Mouse (Mus musculus): Measurements from ENCODE around the gene Nap1l1. TPM values are rescaled to one million over a fixed set of nuclear protein-coding genes. Genes with fewer than 3 reads are reported as not detected.

Nap1l1 gene
- total and polyA plus RNA-seq, 3 experiments, result 199 to 541 (median 370) TPM

GRCm38 (mm10) chr10:111539724-111540324, 66.8 kb downstream of the Nap1l1 start:
- H3K27me3 ChIP-seq (ENCODE audit: insufficient read depth, low read length), result peaks cover 28% of the 10 kb centered on the region
- TF ChIP-seq CTCF (IDR thresholded peaks at IDR 0.05; ENCODE audit: low read depth, low read length), result no peak
- TF ChIP-seq TAL1 (conservative IDR thresholded peaks at IDR 0.05; ENCODE audit: low read depth, low read length), result no peak
- TF ChIP-seq POLR2AphosphoS5 (IDR thresholded peaks at IDR 0.05; ENCODE audit: insufficient replicate concordance, low read depth, low read length), result no peak
- TF ChIP-seq GATA2 (IDR thresholded peaks at IDR 0.05; ENCODE audit: borderline replicate concordance, low read depth, low read length), result no peak
- no peak for TF ChIP-seq GATA1 (IDR thresholded peaks at IDR 0.05; ENCODE audit: borderline replicate concordance, low read length)
- DNase-seq (ENCODE audit: low spot score) (no peak), ATAC-seq (ENCODE audit: extremely low read depth, insufficient number of reproducible peaks, low FRiP score, poor library complexity, severe bottlenecking) (no peak)
- peaks cover 11% of the 10 kb centered on the region for H3K4me1 ChIP-seq (ENCODE audit: insufficient read depth, low read depth, low read length)
- H3K4me3 ChIP-seq (ENCODE audit: low read depth, low read length), result no peak overlapping the region
- H3K9me3 ChIP-seq (replicated peaks), result no peaks in the 10 kb centered on the region
- H3K36me3 ChIP-seq (replicated peaks), result no peaks in the 10 kb centered on the region

DNA sequence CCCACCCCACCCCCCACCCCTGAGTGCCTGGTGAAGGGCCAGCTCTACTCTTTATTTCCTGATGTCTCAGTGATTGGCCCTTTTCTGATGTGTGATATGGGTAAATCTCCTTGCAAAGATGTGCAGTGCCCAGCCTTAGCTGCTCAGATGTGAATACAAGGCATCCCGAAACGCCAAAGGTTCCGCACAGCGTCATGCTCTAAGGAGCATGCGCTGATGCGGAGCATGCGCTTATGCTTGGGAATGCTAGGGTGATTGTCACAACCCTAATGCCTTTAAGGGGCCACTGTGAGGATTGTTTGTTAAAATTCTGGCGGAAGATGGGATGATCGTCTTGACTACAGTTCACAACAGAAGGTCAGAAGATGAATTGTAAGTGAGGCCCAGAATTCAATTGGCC, 67.7 kb downstream of the Nap1l1 start:
- Histone ChIP-seq H3K4me1 (ENCODE audit: insufficient read depth, low read depth, low read length) (peaks cover 17% of the 10 kb centered on the region), H3K27me3 (ENCODE audit: insufficient read depth, low read length) (peaks cover 21% of the 10 kb centered on the region), H3K9me3 (replicated peaks) (no peaks in the 10 kb centered on the region), H3K36me3 (replicated peaks) (no peaks in the 10 kb centered on the region), H3K4me3 (ENCODE audit: low read depth, low read length) (no peak overlapping the region)
- no peak for TF ChIP-seq GATA1 (IDR thresholded peaks at IDR 0.05; ENCODE audit: borderline replicate concordance, low read length)
- TF ChIP-seq TAL1 (conservative IDR thresholded peaks at IDR 0.05; ENCODE audit: low read depth, low read length), result no peak
- TF ChIP-seq CTCF (IDR thresholded peaks at IDR 0.05; ENCODE audit: low read depth, low read length), result no peak
- no peak for TF ChIP-seq POLR2AphosphoS5 (IDR thresholded peaks at IDR 0.05; ENCODE audit: insufficient replicate concordance, low read depth, low read length)
- TF ChIP-seq GATA2 (IDR thresholded peaks at IDR 0.05; ENCODE audit: borderline replicate concordance, low read depth, low read length), result no peak
- DNase-seq (ENCODE audit: low spot score), result no peak
- ATAC-seq (ENCODE audit: extremely low read depth, insufficient number of reproducible peaks, low FRiP score, poor library complexity, severe bottlenecking), result no peak

DNA sequence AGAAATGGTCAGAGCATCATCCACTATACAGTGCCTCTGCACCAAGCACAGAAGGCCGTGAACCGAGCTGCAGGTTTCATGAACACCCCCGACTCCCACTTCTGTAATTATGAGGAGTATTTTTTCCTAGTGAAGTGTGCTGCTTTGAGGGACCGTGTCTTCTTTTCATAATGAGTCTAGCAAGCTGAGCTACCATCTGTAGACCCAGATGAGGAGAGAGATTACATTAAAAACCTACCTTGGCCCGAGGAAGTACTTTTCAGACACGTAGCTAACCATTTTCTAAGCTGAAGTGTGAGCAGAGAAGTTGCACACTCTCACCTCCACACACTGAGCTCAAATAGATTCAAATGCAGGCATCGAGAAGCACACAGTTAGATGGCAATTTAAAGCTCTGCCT, 70.1 kb downstream of the Nap1l1 start:
- H3K4me1 ChIP-seq (ENCODE audit: insufficient read depth, low read depth, low read length), result peaks cover 27% of the 10 kb centered on the region

GRCm38 (mm10) chr10:111543781-111544260, 70.8 kb downstream of the Nap1l1 start:
- no peak overlapping the region for H3K4me3 ChIP-seq (ENCODE audit: low read depth, low read length)
- no peaks in the 10 kb centered on the region for H3K36me3 ChIP-seq (replicated peaks)
- ATAC-seq (ENCODE audit: extremely low read depth, insufficient number of reproducible peaks, low FRiP score, poor library complexity, severe bottlenecking), result peak; percentile 19; the same call in 1 of the 2 replicates
- no peak for TF ChIP-seq GATA2 (IDR thresholded peaks at IDR 0.05; ENCODE audit: borderline replicate concordance, low read depth, low read length)
- TF ChIP-seq TAL1 (conservative IDR thresholded peaks at IDR 0.05; ENCODE audit: low read depth, low read length), result no peak
- TF ChIP-seq CTCF (IDR thresholded peaks at IDR 0.05; ENCODE audit: low read depth, low read length), result no peak
- TF ChIP-seq GATA1 (IDR thresholded peaks at IDR 0.05; ENCODE audit: borderline replicate concordance, low read length), result no peak
- no peak for TF ChIP-seq POLR2AphosphoS5 (IDR thresholded peaks at IDR 0.05; ENCODE audit: insufficient replicate concordance, low read depth, low read length)
- H3K27me3 ChIP-seq (ENCODE audit: insufficient read depth, low read length), result peaks cover 17% of the 10 kb centered on the region; the same call in 1 of the 2 replicates
- peaks cover 27% of the 10 kb centered on the region for H3K4me1 ChIP-seq (ENCODE audit: insufficient read depth, low read depth, low read length)
- H3K9me3 ChIP-seq (replicated peaks), result no peaks in the 10 kb centered on the region
- DNase-seq (ENCODE audit: low spot score), result no peak

More for the DNA sequence above, 70.1 kb downstream of the Nap1l1 start:
- H3K27me3 ChIP-seq (ENCODE audit: insufficient read depth, low read length), result peaks cover 18% of the 10 kb centered on the region; the same call in 1 of the 2 replicates
- no peak for ATAC-seq (ENCODE audit: extremely low read depth, insufficient number of reproducible peaks, low FRiP score, poor library complexity, severe bottlenecking)
- no peaks in the 10 kb centered on the region for H3K36me3 ChIP-seq (replicated peaks)
- no peaks in the 10 kb centered on the region for H3K9me3 ChIP-seq (replicated peaks)
- TF ChIP-seq CTCF (IDR thresholded peaks at IDR 0.05; ENCODE audit: low read depth, low read length) (no peak), POLR2AphosphoS5 (IDR thresholded peaks at IDR 0.05; ENCODE audit: insufficient replicate concordance, low read depth, low read length) (no peak), TAL1 (conservative IDR thresholded peaks at IDR 0.05; ENCODE audit: low read depth, low read length) (no peak)
- no peak overlapping the region for H3K4me3 ChIP-seq (ENCODE audit: low read depth, low read length)
- no peak for DNase-seq (ENCODE audit: low spot score)

GRCm38 (mm10) chr10:111544311-111544710, 71.3 kb downstream of the Nap1l1 start:
- Histone ChIP-seq H3K4me1 (ENCODE audit: insufficient read depth, low read depth, low read length) (peaks cover 27% of the 10 kb centered on the region), H3K36me3 (replicated peaks) (no peaks in the 10 kb centered on the region), H3K9me3 (replicated peaks) (no peaks in the 10 kb centered on the region), H3K4me3 (ENCODE audit: low read depth, low read length) (no peak overlapping the region), H3K27me3 (ENCODE audit: insufficient read depth, low read length) (peaks cover 15% of the 10 kb centered on the region; the same call in 1 of the 2 replicates)
- TF ChIP-seq CTCF (IDR thresholded peaks at IDR 0.05; ENCODE audit: low read depth, low read length), result no peak
- TF ChIP-seq TAL1 (conservative IDR thresholded peaks at IDR 0.05; ENCODE audit: low read depth, low read length), result no peak
- TF ChIP-seq GATA2 (IDR thresholded peaks at IDR 0.05; ENCODE audit: borderline replicate concordance, low read depth, low read length), result no peak
- no peak for TF ChIP-seq POLR2AphosphoS5 (IDR thresholded peaks at IDR 0.05; ENCODE audit: insufficient replicate concordance, low read depth, low read length)
- TF ChIP-seq GATA1 (IDR thresholded peaks at IDR 0.05; ENCODE audit: borderline replicate concordance, low read length), result no peak
- ATAC-seq (ENCODE audit: extremely low read depth, insufficient number of reproducible peaks, low FRiP score, poor library complexity, severe bottlenecking) (no peak), DNase-seq (ENCODE audit: low spot score) (no peak)

GRCm38 (mm10) chr10:111545648-111546047, 72.6 kb downstream of the Nap1l1 start:
- Histone ChIP-seq H3K36me3 (replicated peaks) (no peaks in the 10 kb centered on the region), H3K4me1 (ENCODE audit: insufficient read depth, low read depth, low read length) (peaks cover 22% of the 10 kb centered on the region), H3K9me3 (replicated peaks) (no peaks in the 10 kb centered on the region), H3K4me3 (ENCODE audit: low read depth, low read length) (no peak overlapping the region; the same call in 1 of the 2 replicates), H3K27me3 (ENCODE audit: insufficient read depth, low read length) (peaks cover 14% of the 10 kb centered on the region; the same call in 1 of the 2 replicates)
- peak; percentile 59 for ATAC-seq (ENCODE audit: extremely low read depth, insufficient number of reproducible peaks, low FRiP score, poor library complexity, severe bottlenecking)
- TF ChIP-seq GATA2 (IDR thresholded peaks at IDR 0.05; ENCODE audit: borderline replicate concordance, low read depth, low read length) (no peak), CTCF (IDR thresholded peaks at IDR 0.05; ENCODE audit: low read depth, low read length) (no peak), GATA1 (IDR thresholded peaks at IDR 0.05; ENCODE audit: borderline replicate concordance, low read length) (no peak)
- no peak for DNase-seq (ENCODE audit: low spot score)

Other genes starting within 250 kb of the Nap1l1 start
- 11.9 and 12.2 TPM in 2 replicates for gene Bbs10, start 174.5 kb upstream of the Nap1l1 start, total RNA-seq (2014; fragmentation: Nextera tagmentation)
- 23.4 and 23.8 TPM in 2 replicates for gene Bbs10, start 174.5 kb upstream of the Nap1l1 start, total RNA-seq (2017)
- gene Bbs10, start 174.5 kb upstream of the Nap1l1 start, polyA plus RNA-seq (2012), result 0.90 and 1.1 TPM in 2 replicates
- gene Phlda1, start 33.1 kb downstream of the Nap1l1 start, total RNA-seq (2014; fragmentation: Nextera tagmentation), result 17.4 and 23.5 TPM in 2 replicates
- 2.6 and 3.2 TPM in 2 replicates for gene Phlda1, start 33.1 kb downstream of the Nap1l1 start, total RNA-seq (2017)
- gene Phlda1, start 33.1 kb downstream of the Nap1l1 start, polyA plus RNA-seq (2012), result 43.1 and 53.2 TPM in 2 replicates

All from G1E (cell line).